Mouse (Mus musculus): ENCODE data around the gene Plcl2. TPM values are rescaled to one million over a fixed set of nuclear protein-coding genes. Genes with fewer than 3 reads are reported as not detected.

Plcl2 gene
- 41.3 TPM for polyA plus RNA-seq (2014; fragmentation: Illumina TruSeq; extraction: RNeasy Lipid Tissue Mini Kit (QIAGEN cat#74804))

DNA sequence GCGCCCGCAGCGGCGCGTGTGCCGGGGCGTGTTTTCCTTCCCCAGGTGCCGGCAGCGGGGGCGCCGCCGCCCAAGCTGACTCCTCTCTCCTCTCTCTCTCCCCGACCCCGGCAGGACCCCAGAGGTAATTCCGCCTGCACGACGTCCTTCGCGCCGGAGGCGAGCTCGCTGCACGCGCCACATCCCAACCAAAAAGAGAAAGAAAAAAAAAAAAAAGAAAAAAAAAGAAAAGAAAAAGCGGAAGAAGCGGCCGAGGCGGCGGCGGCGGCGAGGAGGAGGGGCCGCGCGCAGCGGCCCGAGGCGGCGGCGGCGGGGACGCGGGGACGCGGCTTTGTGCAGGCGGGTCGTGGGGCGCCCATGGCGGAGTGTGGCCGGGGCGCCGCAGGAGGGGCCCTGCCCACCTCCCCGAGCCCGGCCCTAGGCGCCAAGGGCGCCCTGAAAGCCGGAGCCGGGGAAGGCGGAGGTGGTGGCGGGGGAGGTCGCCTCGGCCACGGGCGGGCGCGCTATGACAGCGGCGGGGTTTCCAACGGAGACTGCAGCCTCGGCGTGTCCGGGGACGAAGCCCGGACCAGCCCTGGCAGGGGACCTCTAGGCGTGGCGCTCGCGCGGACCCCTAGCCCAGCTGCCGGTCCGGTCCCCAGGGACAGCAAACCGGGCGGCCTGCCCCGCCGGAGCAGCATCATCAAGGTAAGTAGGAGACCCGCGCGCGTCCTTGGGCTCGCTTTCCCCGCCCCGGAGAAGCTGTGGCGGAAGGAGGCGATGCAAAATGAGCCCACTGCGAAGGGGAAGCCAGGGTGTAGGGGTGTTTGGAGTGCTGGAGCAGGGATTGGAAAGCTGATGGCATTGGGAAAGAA is at the start of gene Plcl2:
Plcl2 (plus strand) TSS at position 153 of the 854 bp plus-strand sequence.

Other genes starting within 250 kb of the Plcl2 start
- gene Dazl, start 215.8 kb upstream of the Plcl2 start, polyA plus RNA-seq (2014; fragmentation: Illumina TruSeq; extraction: RNeasy Lipid Tissue Mini Kit (QIAGEN cat#74804)): 26.9 TPM